Mouse (Mus musculus): ENCODE data around the gene Actr2. TPM values are rescaled to one million over a fixed set of nuclear protein-coding genes. Genes with fewer than 3 reads are reported as not detected.
A peak's percentile ranks its signal among the peaks of the same experiment; 100 is the strongest.
"Not testable (repeated sequence)": the region's sequence is repeated elsewhere in the genome, so short reads cannot be mapped to it uniquely, and the experiment has no call there.

Actr2 gene
- polyA plus RNA-seq, 1 experiment from 2014 or later = 166 TPM

GRCm38 (mm10) chr11:20142516-20142915 is 29.8 kb upstream of the Actr2 start:
- no peak for ATAC-seq
- H3K27me3 ChIP-seq (replicated peaks; ENCODE audit: control insufficient read depth, insufficient read depth, low read length) = no peaks in the 10 kb centered on the region
- H3K27ac ChIP-seq (ENCODE audit: low read depth, low read length) = no peak overlapping the region
- H3K9ac ChIP-seq (ENCODE audit: low read depth, low read length) = no peak overlapping the region
- H3K4me1 ChIP-seq (ENCODE audit: control insufficient read depth, insufficient read depth, low read depth, low read length) = no peaks in the 10 kb centered on the region
- no peak overlapping the region for H3K4me3 ChIP-seq (ENCODE audit: low read length)
- no peaks in the 10 kb centered on the region for H3K36me3 ChIP-seq (ENCODE audit: control insufficient read depth, insufficient read depth, low read length)
- no peaks in the 10 kb centered on the region for H3K9me3 ChIP-seq (ENCODE audit: control insufficient read depth, low read length)
- WGBS = 91% methylated on average over 5 of the region's 5 CpGs
- H3K4me2 ChIP-seq (ENCODE audit: low read length) = no peak overlapping the region

GRCm38 (mm10) chr11:20140286-20140685 is 27.6 kb upstream of the Actr2 start:
- H3K9me3 ChIP-seq (ENCODE audit: control insufficient read depth, low read length) = no peaks in the 10 kb centered on the region
- no peak overlapping the region for H3K27ac ChIP-seq (ENCODE audit: low read depth, low read length)
- no peak overlapping the region for H3K4me2 ChIP-seq (ENCODE audit: low read length)
- 86% methylated on average over 5 of the region's 5 CpGs for WGBS
- no peak overlapping the region for H3K4me3 ChIP-seq (ENCODE audit: low read length)
- H3K27me3 ChIP-seq (replicated peaks; ENCODE audit: control insufficient read depth, insufficient read depth, low read length) = no peaks in the 10 kb centered on the region
- H3K9ac ChIP-seq (ENCODE audit: low read depth, low read length) = no peak overlapping the region
- no peak for ATAC-seq
- H3K4me1 ChIP-seq (ENCODE audit: control insufficient read depth, insufficient read depth, low read depth, low read length) = no peaks in the 10 kb centered on the region
- no peaks in the 10 kb centered on the region for H3K36me3 ChIP-seq (ENCODE audit: control insufficient read depth, insufficient read depth, low read length)

- H3K36me3 ChIP-seq (ENCODE audit: control insufficient read depth, insufficient read depth, low read length) = no peaks in the 10 kb centered on the region
- ATAC-seq = no peak
- no peak overlapping the region for H3K4me2 ChIP-seq (ENCODE audit: low read length)
- WGBS = 95% methylated on average over 2 of the region's 2 CpGs
- no peaks in the 10 kb centered on the region for H3K4me1 ChIP-seq (ENCODE audit: control insufficient read depth, insufficient read depth, low read depth, low read length)
- H3K27me3 ChIP-seq (replicated peaks; ENCODE audit: control insufficient read depth, insufficient read depth, low read length) = no peaks in the 10 kb centered on the region
- no peaks in the 10 kb centered on the region for H3K9me3 ChIP-seq (ENCODE audit: control insufficient read depth, low read length)
- no peak overlapping the region for H3K9ac ChIP-seq (ENCODE audit: low read depth, low read length)
- H3K27ac ChIP-seq (ENCODE audit: low read depth, low read length) = no peak overlapping the region
- no peak overlapping the region for H3K4me3 ChIP-seq (ENCODE audit: low read length)
Observed at GRCm38 (mm10) chr11:20139711-20140110, 27.0 kb upstream of the Actr2 start.

GRCm38 (mm10) chr11:20138498-20139208 is 25.9 kb upstream of the Actr2 start:
- WGBS = 90% methylated on average over 6 of the region's 6 CpGs
- no peak for ATAC-seq
- Histone ChIP-seq H3K4me3 (ENCODE audit: low read length) (no peak overlapping the region), H3K9me3 (ENCODE audit: control insufficient read depth, low read length) (no peaks in the 10 kb centered on the region), H3K27ac (ENCODE audit: low read depth, low read length) (no peak overlapping the region), H3K36me3 (ENCODE audit: control insufficient read depth, insufficient read depth, low read length) (no peaks in the 10 kb centered on the region), H3K27me3 (replicated peaks; ENCODE audit: control insufficient read depth, insufficient read depth, low read length) (no peaks in the 10 kb centered on the region), H3K9ac (ENCODE audit: low read depth, low read length) (no peak overlapping the region), H3K4me2 (ENCODE audit: low read length) (no peak overlapping the region), H3K4me1 (ENCODE audit: control insufficient read depth, insufficient read depth, low read depth, low read length) (no peaks in the 10 kb centered on the region)

- Histone ChIP-seq H3K27me3 (replicated peaks; ENCODE audit: control insufficient read depth, insufficient read depth, low read length) (no peaks in the 10 kb centered on the region), H3K36me3 (ENCODE audit: control insufficient read depth, insufficient read depth, low read length) (no peaks in the 10 kb centered on the region), H3K9ac (ENCODE audit: low read depth, low read length) (no peak overlapping the region), H3K4me1 (ENCODE audit: control insufficient read depth, insufficient read depth, low read depth, low read length) (no peaks in the 10 kb centered on the region), H3K4me3 (ENCODE audit: low read length) (no peak overlapping the region), H3K9me3 (ENCODE audit: control insufficient read depth, low read length) (no peaks in the 10 kb centered on the region), H3K4me2 (ENCODE audit: low read length) (no peak overlapping the region), H3K27ac (ENCODE audit: low read depth, low read length) (no peak overlapping the region)
- WGBS = 89% methylated on average over 2 of the region's 2 CpGs
- no peak for ATAC-seq
Observed at GRCm38 (mm10) chr11:20137872-20138271, 25.2 kb upstream of the Actr2 start.

GRCm38 (mm10) chr11:20136314-20136713 is 23.6 kb upstream of the Actr2 start:
- no peak overlapping the region for H3K4me3 ChIP-seq (ENCODE audit: low read length)

GRCm38 (mm10) chr11:20134869-20135268 is 22.2 kb upstream of the Actr2 start:
- not testable (repeated sequence) for ATAC-seq; H3K4me3 ChIP-seq (ENCODE audit: low read length); H3K4me2 ChIP-seq (ENCODE audit: low read length); H3K27ac ChIP-seq (ENCODE audit: low read depth, low read length); H3K9me3 ChIP-seq (ENCODE audit: control insufficient read depth, low read length); H3K4me1 ChIP-seq (ENCODE audit: control insufficient read depth, insufficient read depth, low read depth, low read length); H3K27me3 ChIP-seq (replicated peaks; ENCODE audit: control insufficient read depth, insufficient read depth, low read length); H3K36me3 ChIP-seq (ENCODE audit: control insufficient read depth, insufficient read depth, low read length); H3K9ac ChIP-seq (ENCODE audit: low read depth, low read length)
- 58% methylated on average over 3 of the region's 3 CpGs for WGBS

More at GRCm38 (mm10) chr11:20136314-20136713, 23.6 kb upstream of the Actr2 start:
- H3K27me3 ChIP-seq (replicated peaks; ENCODE audit: control insufficient read depth, insufficient read depth, low read length) = no peaks in the 10 kb centered on the region
- WGBS = 86% methylated on average over 6 of the region's 6 CpGs
- H3K27ac ChIP-seq (ENCODE audit: low read depth, low read length) = no peak overlapping the region
- no peak for ATAC-seq
- no peaks in the 10 kb centered on the region for H3K36me3 ChIP-seq (ENCODE audit: control insufficient read depth, insufficient read depth, low read length)
- no peaks in the 10 kb centered on the region for H3K9me3 ChIP-seq (ENCODE audit: control insufficient read depth, low read length)
- no peak overlapping the region for H3K4me2 ChIP-seq (ENCODE audit: low read length)
- H3K9ac ChIP-seq (ENCODE audit: low read depth, low read length) = no peak overlapping the region
- no peaks in the 10 kb centered on the region for H3K4me1 ChIP-seq (ENCODE audit: control insufficient read depth, insufficient read depth, low read depth, low read length)

- no peaks in the 10 kb centered on the region for H3K36me3 ChIP-seq (ENCODE audit: control insufficient read depth, insufficient read depth, low read length)
- no peak overlapping the region for H3K4me2 ChIP-seq (ENCODE audit: low read length)
- H3K4me1 ChIP-seq (ENCODE audit: control insufficient read depth, insufficient read depth, low read depth, low read length) = no peaks in the 10 kb centered on the region
- no peaks in the 10 kb centered on the region for H3K9me3 ChIP-seq (ENCODE audit: control insufficient read depth, low read length)
- WGBS = 75% methylated on average over 1 of the region's 1 CpGs
- no peak overlapping the region for H3K4me3 ChIP-seq (ENCODE audit: low read length)
- H3K27ac ChIP-seq (ENCODE audit: low read depth, low read length) = no peak overlapping the region
- no peak overlapping the region for H3K9ac ChIP-seq (ENCODE audit: low read depth, low read length)
- H3K27me3 ChIP-seq (replicated peaks; ENCODE audit: control insufficient read depth, insufficient read depth, low read length) = no peaks in the 10 kb centered on the region
- no peak for ATAC-seq
Observed at GRCm38 (mm10) chr11:20133721-20134120, 21.0 kb upstream of the Actr2 start.

- 39% methylated on average over 11 of the region's 12 CpGs for WGBS
- Histone ChIP-seq H3K4me1 (ENCODE audit: control insufficient read depth, insufficient read depth, low read depth, low read length) (no peaks in the 10 kb centered on the region), H3K4me2 (ENCODE audit: low read length) (peak overlapping the region; percentile 25; the same call in 1 of the 2 replicates), H3K27me3 (replicated peaks; ENCODE audit: control insufficient read depth, insufficient read depth, low read length) (no peaks in the 10 kb centered on the region), H3K4me3 (ENCODE audit: low read length) (no peak overlapping the region), H3K9ac (ENCODE audit: low read depth, low read length) (no peak overlapping the region), H3K36me3 (ENCODE audit: control insufficient read depth, insufficient read depth, low read length) (no peaks in the 10 kb centered on the region), H3K9me3 (ENCODE audit: control insufficient read depth, low read length) (no peaks in the 10 kb centered on the region), H3K27ac (ENCODE audit: low read depth, low read length) (no peak overlapping the region)
- ATAC-seq = no peak
Observed at GRCm38 (mm10) chr11:20132955-20133562, 20.3 kb upstream of the Actr2 start.
